Mouse (Mus musculus) frontal cortex, postnatal 25 days (tissue): ENCODE results near the gene Cwc22.

ENCODE experiments used
- DNase-seq, 2 experiments: peaks; one replicate each; pipeline ENCODE4 v3.0.0; 2022; ENCODE audit warnings: low spot score in 2 of 2

The Cwc22 gene

GRCm38 (mm10) chr2:77945596-77946485 lies at the start of gene Cwc22:
Cwc22 (minus strand) TSS chr2:77946375.
- peak; percentile 82 to 86 for DNase-seq

- DNase-seq: no peak
Measured at GRCm38 (mm10) chr2:77993727-77994401, 47.7 kb upstream of the Cwc22 start.

- no peak for DNase-seq
Measured at GRCm38 (mm10) chr2:77992951-77993604, 46.9 kb upstream of the Cwc22 start.

GRCm38 (mm10) chr2:77990820-77991219 lies 44.6 kb upstream of the Cwc22 start:
- DNase-seq: no peak

- DNase-seq: no peak
Measured at GRCm38 (mm10) chr2:77990121-77990520, 43.9 kb upstream of the Cwc22 start.

GRCm38 (mm10) chr2:77989390-77989789 lies 43.2 kb upstream of the Cwc22 start:
- DNase-seq: no peak

GRCm38 (mm10) chr2:77985991-77986730 lies 40.0 kb upstream of the Cwc22 start:
- DNase-seq: no peak

GRCm38 (mm10) chr2:77984209-77984608 lies 38.0 kb upstream of the Cwc22 start:
- DNase-seq: no peak

- DNase-seq: no peak
Measured at GRCm38 (mm10) chr2:77981826-77982225, 35.7 kb upstream of the Cwc22 start.

GRCm38 (mm10) chr2:77980696-77981095 lies 34.5 kb upstream of the Cwc22 start:
- DNase-seq: no peak

GRCm38 (mm10) chr2:77979519-77979918 lies 33.3 kb upstream of the Cwc22 start:
- no peak for DNase-seq

- DNase-seq: no peak
Measured at GRCm38 (mm10) chr2:77979081-77979480, 32.9 kb upstream of the Cwc22 start.

- no peak for DNase-seq
Measured at GRCm38 (mm10) chr2:77978256-77978655, 32.1 kb upstream of the Cwc22 start.

- DNase-seq: no peak
Measured at GRCm38 (mm10) chr2:77976321-77976920, 30.2 kb upstream of the Cwc22 start.

GRCm38 (mm10) chr2:77975606-77976005 lies 29.4 kb upstream of the Cwc22 start:
- DNase-seq: no peak

- no peak for DNase-seq
Measured at GRCm38 (mm10) chr2:77974986-77975385, 28.8 kb upstream of the Cwc22 start.

GRCm38 (mm10) chr2:77974366-77974765 lies 28.2 kb upstream of the Cwc22 start:
- no peak for DNase-seq

- no peak for DNase-seq
Measured at GRCm38 (mm10) chr2:77973296-77973695, 27.1 kb upstream of the Cwc22 start.

- no peak for DNase-seq
Measured at GRCm38 (mm10) chr2:77972541-77972940, 26.4 kb upstream of the Cwc22 start.

- no peak for DNase-seq
Measured at GRCm38 (mm10) chr2:77971871-77972270, 25.7 kb upstream of the Cwc22 start.

GRCm38 (mm10) chr2:77971361-77971760 lies 25.2 kb upstream of the Cwc22 start:
- no peak for DNase-seq
